Mouse (Mus musculus): ENCODE data around the gene Art4. TPM values are rescaled to one million over a fixed set of nuclear protein-coding genes. Genes with fewer than 3 reads are reported as not detected.
A peak's percentile ranks its signal among the peaks of the same experiment; 100 is the strongest.

Art4 gene
- total and polyA plus RNA-seq, 3 experiments = 0.50 to 0.60 TPM; not detected in 1

DNA sequence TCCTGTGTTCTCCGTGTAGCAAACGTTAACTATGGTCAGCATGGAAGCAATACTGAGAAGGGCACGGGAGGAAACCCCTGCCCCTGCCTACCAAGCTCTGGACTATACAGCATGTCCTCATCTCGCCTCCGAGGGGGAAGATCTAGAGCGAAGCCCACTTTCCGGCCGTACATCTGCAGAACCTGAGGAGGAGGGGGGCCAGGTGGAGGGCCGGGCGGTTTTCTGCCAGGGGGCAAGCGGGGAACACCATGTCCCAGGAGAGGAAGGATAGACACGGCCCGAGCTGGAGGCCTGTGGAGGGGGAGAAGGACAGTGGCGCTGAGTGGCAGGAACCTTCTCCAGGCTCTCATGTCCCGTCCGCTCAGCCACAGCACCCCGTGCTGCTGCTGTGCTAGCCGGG lies 36.4 kb downstream of the Art4 start:
- Histone ChIP-seq H3K4me3 (ENCODE audit: control insufficient read depth in 1 of 2, insufficient read depth in 1 of 2, low read depth in 2 of 2, low read length in 2 of 2) (no peak overlapping the region), H3K9me3 (replicated peaks; ENCODE audit: insufficient read depth, low read length) (no peaks in the 10 kb centered on the region), H3K36me3 (ENCODE audit: control insufficient read depth in 1 of 2, insufficient read depth in 2 of 2, low read length in 2 of 2) (peaks cover 5 to 35% of the 10 kb centered on the region in 2 experiments), H3K4me1 (ENCODE audit: control insufficient read depth in 1 of 2, insufficient read depth in 2 of 2, low read length in 2 of 2) (no peaks in the 10 kb centered on the region), H3K79me2 (ENCODE audit: control insufficient read depth, insufficient read depth, low read length, poor library complexity) (peaks cover 10% of the 10 kb centered on the region; the same call in 1 of the 2 replicates), H3K27me3 (ENCODE audit: control insufficient read depth in 1 of 2, insufficient read depth in 2 of 2, low read length in 2 of 2) (no peaks in the 10 kb centered on the region), H3K9ac (ENCODE audit: control insufficient read depth, low read depth, low read length, poor library complexity, severe bottlenecking) (no peak overlapping the region), H3K27ac (ENCODE audit: control insufficient read depth, low read depth, low read length) (no peak overlapping the region)
- TF ChIP-seq MAX (IDR thresholded peaks at IDR 0.05; ENCODE audit: low read length) (no peak), RAD21 (IDR thresholded peaks at IDR 0.05; ENCODE audit: low read depth, low read length) (no peak), GATA1 (IDR thresholded peaks at IDR 0.05; ENCODE audit: low read depth, low read length) (no peak), GABPA (IDR thresholded peaks at IDR 0.05; ENCODE audit: low read depth, low read length) (no peak), MXI1 (IDR thresholded peaks at IDR 0.05; ENCODE audit: low read depth, low read length) (no peak)
- no peak for DNase-seq (ENCODE audit: low read depth, low spot score)

DNA sequence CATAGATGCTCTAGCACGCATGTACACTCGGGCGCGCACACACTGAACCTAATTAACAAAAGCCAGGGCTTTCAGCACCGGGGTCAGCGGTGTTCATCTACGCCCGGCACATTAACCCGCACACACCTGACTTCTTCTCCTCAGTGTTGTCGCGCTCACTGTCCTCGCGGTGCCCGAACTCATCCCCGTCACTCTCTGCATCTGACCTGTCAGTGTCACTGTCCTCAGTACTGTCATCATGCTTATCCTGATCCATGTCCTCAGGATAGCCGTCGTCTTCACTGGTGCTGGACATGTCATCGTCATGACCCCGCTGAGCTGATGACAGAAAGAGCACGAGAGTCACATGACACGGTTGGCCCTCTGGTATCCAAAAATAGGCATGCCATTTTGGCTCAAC lies 37.2 kb downstream of the Art4 start:
- H3K4me3 ChIP-seq (ENCODE audit: control insufficient read depth in 1 of 2, insufficient read depth in 1 of 2, low read depth in 2 of 2, low read length in 2 of 2) = no peak overlapping the region
- no peak overlapping the region for H3K27ac ChIP-seq (ENCODE audit: control insufficient read depth, low read depth, low read length)
- peaks cover 0 to 29% of the 10 kb centered on the region in 2 experiments; a peak in 3 of 4 replicates for H3K36me3 ChIP-seq (ENCODE audit: control insufficient read depth in 1 of 2, insufficient read depth in 2 of 2, low read length in 2 of 2)
- no peaks in the 10 kb centered on the region for H3K9me3 ChIP-seq (replicated peaks; ENCODE audit: insufficient read depth, low read length)
- H3K79me2 ChIP-seq (ENCODE audit: control insufficient read depth, insufficient read depth, low read length, poor library complexity) = peaks cover 6% of the 10 kb centered on the region; the same call in 1 of the 2 replicates
- H3K4me1 ChIP-seq (ENCODE audit: control insufficient read depth in 1 of 2, insufficient read depth in 2 of 2, low read length in 2 of 2) = no peaks in the 10 kb centered on the region
- no peak for DNase-seq (ENCODE audit: low read depth, low spot score)
- H3K9ac ChIP-seq (ENCODE audit: control insufficient read depth, low read depth, low read length, poor library complexity, severe bottlenecking) = no peak overlapping the region
- no peaks in the 10 kb centered on the region for H3K27me3 ChIP-seq (ENCODE audit: control insufficient read depth in 1 of 2, insufficient read depth in 2 of 2, low read length in 2 of 2)
- TF ChIP-seq POLR2A (IDR thresholded peaks at IDR 0.05; ENCODE audit: control insufficient read depth in 1 of 2, insufficient read depth in 1 of 2, low read depth in 1 of 2, low read length in 2 of 2, poor library complexity in 1 of 2) = 0 out of 4 replicates have a peak, but pooled peaks of 1 of the 2 experiments have one; percentile 24
- TF ChIP-seq MAFK (IDR thresholded peaks at IDR 0.05; ENCODE audit: borderline replicate concordance, low read depth, low read length) = no peak

DNA sequence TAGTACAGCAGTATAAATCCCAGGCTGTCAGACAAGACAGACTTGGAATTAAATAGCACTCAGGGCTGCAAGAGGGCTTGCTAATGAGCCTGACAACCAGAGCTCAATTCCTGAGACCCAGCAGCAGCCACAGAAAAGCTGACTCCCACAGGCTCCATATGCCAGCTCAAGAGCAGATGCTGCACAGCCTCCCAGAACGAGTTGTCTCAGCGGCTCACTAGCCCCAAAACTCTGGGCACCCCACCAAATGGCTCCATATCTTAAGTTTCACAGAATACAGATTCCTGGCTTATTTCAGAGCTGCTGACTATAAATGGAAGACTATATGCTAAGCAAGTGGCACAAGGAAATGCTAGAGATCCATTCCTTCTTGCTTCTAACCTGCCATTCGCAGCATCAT lies 40.0 kb downstream of the Art4 start:
- no peaks in the 10 kb centered on the region for H3K9me3 ChIP-seq (replicated peaks; ENCODE audit: insufficient read depth, low read length)
- H3K36me3 ChIP-seq (ENCODE audit: control insufficient read depth in 1 of 2, insufficient read depth in 2 of 2, low read length in 2 of 2) = peaks cover 0 to 32% of the 10 kb centered on the region in 2 experiments; a peak in 2 of 4 replicates
- H3K9ac ChIP-seq (ENCODE audit: control insufficient read depth, low read depth, low read length, poor library complexity, severe bottlenecking) = no peak overlapping the region
- no peak for DNase-seq (ENCODE audit: low read depth, low spot score)
- peaks cover 2% of the 10 kb centered on the region; the same call in 1 of the 2 replicates for H3K79me2 ChIP-seq (ENCODE audit: control insufficient read depth, insufficient read depth, low read length, poor library complexity)
- H3K27me3 ChIP-seq (ENCODE audit: control insufficient read depth in 1 of 2, insufficient read depth in 2 of 2, low read length in 2 of 2) = no peaks in the 10 kb centered on the region
- H3K4me1 ChIP-seq (ENCODE audit: control insufficient read depth in 1 of 2, insufficient read depth in 2 of 2, low read length in 2 of 2) = no peaks in the 10 kb centered on the region
- no peak for TF ChIP-seq GABPA (IDR thresholded peaks at IDR 0.05; ENCODE audit: low read depth, low read length)
- no peak for TF ChIP-seq RCOR1 (IDR thresholded peaks at IDR 0.05; ENCODE audit: low read depth, low read length)
- TF ChIP-seq NRF1 (IDR thresholded peaks at IDR 0.05; ENCODE audit: insufficient read depth, low read depth, low read length, poor library complexity, severe bottlenecking) = no peak
- H3K4me3 ChIP-seq (ENCODE audit: control insufficient read depth in 1 of 2, insufficient read depth in 1 of 2, low read depth in 2 of 2, low read length in 2 of 2) = no peak overlapping the region
- H3K27ac ChIP-seq (ENCODE audit: control insufficient read depth, low read depth, low read length) = no peak overlapping the region
